Mouse (Mus musculus) central nervous system, embryonic 11.5 days (tissue): ENCODE data around the gene Pcnt. TPM values are rescaled to one million over a fixed set of nuclear protein-coding genes. Genes with fewer than 3 reads are reported as not detected.

Experiments used
- polyA plus RNA-seq: library from polyadenylated mRNA; depleted of rRNA; stranded (reverse); fragments of >200 nt; gene quantifications from 2 replicates; pipeline ENCODE4 v1.2.3, GENCODE M21; 2012; rRNA removed

Gene Pcnt
- 39.2 and 45.9 TPM in 2 replicates for polyA plus RNA-seq

DNA sequence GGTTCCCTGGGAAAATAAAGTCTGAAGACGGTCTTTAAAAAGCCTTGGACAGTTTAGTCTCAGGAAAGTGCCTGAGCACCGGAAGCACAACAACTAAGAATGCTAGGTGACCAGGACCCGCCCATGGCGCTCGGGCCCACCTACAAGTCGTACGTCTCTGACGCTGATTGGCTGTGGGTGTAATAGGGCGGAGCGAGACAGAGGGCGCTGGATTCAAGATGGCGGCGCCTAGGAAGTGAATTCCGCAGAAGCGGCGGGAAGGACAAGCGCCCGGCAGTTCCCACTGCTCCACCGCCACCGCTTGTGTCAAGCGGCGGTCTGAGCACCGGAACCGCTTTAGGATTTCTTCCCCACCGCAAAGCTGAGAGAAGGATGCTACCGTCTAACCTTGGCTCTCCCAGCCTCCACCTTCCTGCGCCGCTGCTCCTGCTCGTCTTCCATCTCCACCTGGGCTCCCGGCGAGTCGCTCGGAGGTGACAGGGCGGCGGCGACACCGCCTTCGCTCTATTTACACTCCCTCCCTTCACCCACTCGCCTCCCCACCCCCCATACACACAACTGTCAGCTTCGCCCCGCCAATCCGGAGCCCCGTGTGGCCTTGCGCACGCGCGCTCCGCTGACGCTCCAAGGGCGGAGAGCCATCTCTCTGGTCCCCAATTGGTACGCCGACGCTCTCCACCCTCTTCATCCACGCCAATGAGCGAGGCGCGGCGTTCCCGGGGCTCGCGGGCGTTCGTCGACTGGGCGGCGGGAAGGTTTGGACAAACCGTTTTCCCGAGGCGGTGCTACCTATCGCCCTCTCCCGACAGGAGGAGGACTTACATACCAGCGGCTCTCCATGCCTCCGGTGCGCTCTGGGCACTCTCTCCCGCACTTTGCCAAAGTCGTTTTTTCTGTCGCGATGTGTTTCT lies at the start of gene Pcnt:
Pcnt (minus strand) TSS at position 609 of the 911 bp plus-strand sequence.

DNA sequence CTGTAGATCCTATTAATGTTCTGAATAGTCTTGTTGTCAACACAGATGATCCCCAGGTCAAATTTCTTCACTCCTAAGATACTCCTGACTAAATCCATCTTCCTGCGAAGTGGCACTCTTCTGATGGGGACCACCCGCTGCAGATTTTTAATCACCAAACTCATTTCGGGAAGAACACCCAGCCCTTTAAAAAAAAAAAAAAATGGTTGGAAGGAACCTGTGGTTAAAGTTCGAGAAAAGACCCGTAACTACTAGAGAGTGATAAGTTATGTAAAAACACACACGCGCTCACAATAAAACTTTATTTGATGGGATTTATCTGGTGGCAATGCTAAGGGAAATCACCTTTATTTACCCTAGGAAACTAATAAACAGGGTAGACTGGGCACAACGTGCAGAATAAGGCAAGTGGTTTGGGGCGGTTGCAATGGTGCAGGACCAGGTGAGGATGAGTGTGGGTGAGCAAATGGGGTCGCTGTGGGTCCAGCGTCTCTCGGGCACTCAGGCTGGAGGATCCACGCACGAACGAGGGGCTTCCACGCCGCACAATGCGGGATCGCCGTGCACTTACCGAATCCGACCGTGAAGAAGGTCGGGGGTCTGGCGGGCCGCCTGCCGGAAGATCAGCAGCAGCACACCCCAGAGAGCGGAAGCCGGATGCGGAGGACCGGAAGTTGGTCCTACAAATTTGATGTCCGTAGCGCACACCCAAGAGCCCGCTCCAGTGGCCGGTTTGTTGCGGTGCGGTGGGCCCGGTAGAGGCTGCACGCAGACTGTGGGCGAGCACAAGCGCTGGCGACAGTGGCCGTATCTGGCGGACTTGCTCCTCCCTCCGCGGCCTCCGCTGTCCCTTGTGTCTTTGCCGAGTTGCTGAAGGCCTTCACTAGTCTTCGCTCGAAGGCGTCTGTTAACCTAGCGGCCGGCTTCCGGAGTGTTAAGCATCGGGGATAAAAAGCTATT lies 25.9 kb upstream of the Pcnt start, which contains the start of the genes Mcm3ap and Ybey:
Mcm3ap (plus strand) TSS at position 725 of the 960 bp plus-strand sequence.
Ybey (minus strand) TSS at position 912 of the 960 bp plus-strand sequence.

DNA sequence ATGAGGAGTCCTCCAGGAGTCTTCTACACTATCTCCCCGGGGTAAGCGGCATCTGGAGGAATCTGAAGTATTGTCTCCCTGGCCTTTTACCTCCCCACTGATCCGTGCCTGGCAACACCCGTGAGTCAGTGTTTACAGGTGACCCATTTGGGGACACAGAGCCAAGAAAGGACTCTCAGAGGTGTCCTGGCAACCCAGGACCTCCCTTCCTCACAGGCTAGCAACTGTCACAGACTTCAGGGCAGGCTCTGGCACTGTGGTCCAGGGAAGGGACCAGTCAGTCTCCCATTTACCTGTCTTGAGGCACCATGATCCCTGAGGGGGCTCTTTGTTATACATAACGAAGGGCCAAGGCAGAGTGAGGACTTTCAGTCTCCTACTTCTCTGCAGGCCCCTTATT lies 6.3 kb upstream of the Pcnt start, which contains the start of gene 2610028H24Rik:
2610028H24Rik (plus strand) TSS at position 231 of the 400 bp plus-strand sequence.

DNA sequence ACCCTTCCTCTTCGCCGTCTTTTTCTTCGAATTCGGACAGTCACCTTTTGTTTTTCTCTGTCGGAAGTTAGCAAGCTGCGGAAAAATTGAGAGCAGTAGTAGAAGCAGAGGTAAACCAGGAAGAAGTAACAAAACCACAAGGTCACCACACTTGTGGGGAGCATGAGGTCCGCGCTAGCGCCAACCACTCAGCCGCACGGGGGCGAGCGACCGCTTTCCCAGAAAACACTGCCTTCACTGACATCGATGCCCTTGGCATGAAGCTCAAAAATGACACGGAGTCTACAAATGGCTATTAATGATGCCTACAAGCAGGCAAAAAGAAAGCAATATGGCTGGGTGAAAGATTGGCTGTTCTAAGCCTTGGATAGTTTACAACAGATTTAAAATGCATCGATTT lies 2.3 kb downstream of the Pcnt start, which contains the start of gene AC141477.1:
AC141477.1 (minus strand) TSS at position 164 of the 400 bp plus-strand sequence.

DNA sequence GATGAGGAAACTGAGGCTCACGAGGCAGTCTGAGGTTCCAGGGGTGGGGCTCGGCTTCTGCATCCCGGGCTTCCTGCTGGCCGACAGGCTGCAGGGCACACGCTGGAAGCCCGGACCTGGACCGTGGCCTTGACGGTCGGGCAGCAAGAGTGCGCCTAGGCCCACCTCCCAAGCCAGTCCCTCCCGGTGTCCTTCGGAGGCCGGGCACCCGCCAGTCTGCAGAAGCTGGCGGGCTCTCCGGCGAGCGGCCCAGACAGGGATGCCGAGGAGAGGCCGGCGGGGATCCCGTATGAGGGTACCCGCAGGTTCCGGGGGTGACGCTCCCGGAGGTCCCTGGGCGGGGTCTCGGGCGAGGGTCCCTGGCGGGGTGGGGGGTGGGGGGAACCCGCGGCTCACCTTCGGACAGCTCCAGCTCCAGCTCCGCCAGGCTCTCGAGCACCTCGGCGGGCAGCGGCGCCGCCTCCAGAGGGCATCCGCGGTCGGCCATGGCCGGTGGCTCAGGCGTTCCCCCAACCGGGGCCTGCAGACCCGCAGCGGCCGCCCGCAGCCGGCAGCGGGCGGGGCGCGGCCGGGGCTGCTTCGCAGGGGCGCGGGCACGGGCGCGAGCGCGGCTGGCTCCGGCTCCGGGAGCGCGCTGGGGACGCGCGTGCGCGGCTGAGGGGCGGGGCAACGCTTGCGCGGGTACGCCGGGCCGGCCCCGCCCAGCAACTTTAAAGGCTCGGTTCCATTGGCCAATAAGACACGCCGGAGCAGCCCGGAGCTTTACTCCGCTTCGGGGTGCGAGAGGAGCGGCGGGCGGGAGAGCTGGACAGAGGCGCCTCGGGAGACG lies 97.7 kb downstream of the Pcnt start, which contains the start of gene Dip2a:
Dip2a (minus strand) TSS at position 581 of the 829 bp plus-strand sequence.

Other genes with a start within 250 kb of the Pcnt start
- 79.5 and 102 TPM in 2 replicates for gene Prmt2, start 204.9 kb downstream of the Pcnt start, polyA plus RNA-seq
- gene S100b, start 188.9 kb downstream of the Pcnt start, polyA plus RNA-seq: 0.29 and 0.58 TPM in 2 replicates
- gene Dip2a, start 97.5 kb downstream of the Pcnt start, polyA plus RNA-seq: 22.3 and 31.7 TPM in 2 replicates
- 2.2 TPM in 1 of 2 replicates, not detected in the other for gene AC141477.1, start 2.3 kb downstream of the Pcnt start, polyA plus RNA-seq
- gene 2610028H24Rik, start 6.3 kb upstream of the Pcnt start, polyA plus RNA-seq: not detected in 2 replicates
- 53.7 and 84.3 TPM in 2 replicates for gene Mcm3ap, start 26.1 kb upstream of the Pcnt start, polyA plus RNA-seq
- 3.8 and 4.6 TPM in 2 replicates for gene Ybey, start 26.3 kb upstream of the Pcnt start, polyA plus RNA-seq
- 38.4 and 41.3 TPM in 2 replicates for gene Lss, start 88.8 kb upstream of the Pcnt start, polyA plus RNA-seq
- gene Spatc1l, start 119.5 kb upstream of the Pcnt start, polyA plus RNA-seq: 0.12 and 0.38 TPM in 2 replicates
- gene Ftcd, start 132.9 kb upstream of the Pcnt start, polyA plus RNA-seq: 0.77 and 1.6 TPM in 2 replicates
- gene Col6a2, start 180.8 kb upstream of the Pcnt start, polyA plus RNA-seq: 21.1 and 30.0 TPM in 2 replicates